Mouse (Mus musculus) G1E-ER4 (cell line): ENCODE results near the gene Met. TPM values are rescaled to one million over a fixed set of nuclear protein-coding genes. Genes with fewer than 3 reads are reported as not detected.

Source experiments
- GATA1 ChIP-seq: IDR thresholded peaks from one replicate; pipeline ENCODE4 v1.8.0; 2012; ENCODE audit warnings: low read length, inconsistent platforms
- polyA plus RNA-seq: library from polyadenylated mRNA; stranded (reverse); fragments of >175 nt; gene quantifications from 2 replicates; pipeline ENCODE4 v1.2.3, GENCODE M21; 2012

Gene Met
- polyA plus RNA-seq, 1 experiment: not detected

DNA sequence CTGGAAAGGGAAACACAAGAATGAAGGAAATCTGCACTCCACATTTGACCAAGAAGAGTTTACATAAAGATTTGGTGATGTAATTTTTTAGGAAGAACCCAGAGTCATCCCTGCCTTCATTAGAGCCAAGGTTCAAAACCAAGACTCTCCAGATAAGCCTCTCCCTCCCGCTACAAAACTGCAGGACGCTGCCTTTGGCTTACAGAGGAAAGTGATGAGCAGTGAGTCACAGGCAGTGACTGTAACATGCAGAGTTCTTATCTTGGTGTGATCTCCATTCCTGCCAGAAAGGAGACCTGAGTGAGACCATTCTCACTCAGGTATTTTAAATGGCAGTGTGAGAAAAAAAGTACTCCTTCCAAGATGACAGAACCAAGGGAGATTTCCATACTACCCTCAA lies 137.9 kb downstream of the Met start:
- TF ChIP-seq GATA1: no peak

DNA sequence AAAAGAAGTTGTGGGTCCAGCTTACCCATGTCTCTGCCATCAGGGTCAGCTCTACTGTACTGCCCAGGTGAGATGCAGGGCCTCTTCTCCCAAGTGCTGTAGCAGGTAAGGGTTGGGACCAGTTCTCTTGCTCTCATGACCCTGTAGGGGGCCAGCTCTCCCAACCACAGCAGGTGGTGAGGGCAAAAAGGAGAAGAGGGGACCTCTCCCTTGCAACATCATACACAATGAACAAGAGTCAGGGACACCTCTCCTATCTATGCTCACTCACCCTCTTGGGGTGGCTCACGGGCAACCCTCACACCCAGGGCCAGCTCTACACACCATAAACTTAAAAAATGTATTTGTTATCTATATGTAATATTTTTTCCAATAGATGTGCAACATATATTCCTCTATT lies 143.3 kb downstream of the Met start:
- TF ChIP-seq GATA1: no peak

DNA sequence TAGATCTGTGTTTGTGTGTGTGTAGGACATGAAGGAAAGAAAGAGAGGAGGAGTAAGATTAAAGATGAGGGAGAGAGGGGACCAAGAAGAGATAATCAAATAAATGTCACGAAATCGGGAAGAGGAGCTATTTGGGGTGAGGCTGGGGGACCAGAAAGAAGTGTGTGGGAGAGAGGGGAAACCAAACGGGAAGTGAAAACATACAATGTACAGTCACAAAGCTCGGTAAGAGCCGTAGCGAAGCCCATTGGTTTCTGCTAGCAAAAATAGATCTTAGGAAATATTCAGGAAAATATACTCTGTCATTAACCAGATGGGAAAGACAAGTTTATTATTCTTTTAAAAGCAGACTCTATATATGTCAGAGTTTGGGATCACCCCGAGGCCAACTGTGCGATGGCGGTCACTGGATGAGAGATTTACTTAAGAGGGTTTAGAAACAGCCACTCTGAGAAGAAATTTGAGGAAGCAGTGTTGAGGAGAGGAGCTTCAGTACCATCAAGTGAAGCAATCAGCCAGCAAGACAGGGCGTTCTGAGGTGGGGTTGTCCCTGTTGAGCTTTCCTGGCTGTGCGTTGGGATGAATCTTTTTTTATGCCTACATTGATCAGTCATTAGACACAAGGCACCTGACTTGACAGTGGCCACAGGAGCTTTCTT lies 147.9 kb downstream of the Met start:
- no peak for TF ChIP-seq GATA1

DNA sequence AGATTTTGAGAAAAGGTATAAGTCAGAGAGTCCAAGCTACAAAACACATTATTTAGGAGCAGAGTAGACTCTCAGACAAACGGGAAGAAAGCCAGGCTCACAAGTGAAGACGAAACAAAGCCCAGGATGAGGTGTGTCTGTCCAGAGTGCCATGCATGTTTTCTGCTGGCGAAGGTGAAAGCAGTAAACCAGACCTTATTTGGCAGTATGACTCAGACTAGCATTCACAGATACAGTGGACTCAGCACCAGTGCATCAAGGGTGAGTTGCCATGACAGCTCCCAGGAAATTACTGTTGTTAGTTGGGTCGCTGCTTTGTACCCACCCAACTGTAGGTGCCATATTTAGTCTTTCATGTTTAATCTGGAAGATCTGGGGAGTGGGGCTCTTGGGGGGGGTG lies 149.1 kb downstream of the Met start:
- TF ChIP-seq GATA1: no peak

DNA sequence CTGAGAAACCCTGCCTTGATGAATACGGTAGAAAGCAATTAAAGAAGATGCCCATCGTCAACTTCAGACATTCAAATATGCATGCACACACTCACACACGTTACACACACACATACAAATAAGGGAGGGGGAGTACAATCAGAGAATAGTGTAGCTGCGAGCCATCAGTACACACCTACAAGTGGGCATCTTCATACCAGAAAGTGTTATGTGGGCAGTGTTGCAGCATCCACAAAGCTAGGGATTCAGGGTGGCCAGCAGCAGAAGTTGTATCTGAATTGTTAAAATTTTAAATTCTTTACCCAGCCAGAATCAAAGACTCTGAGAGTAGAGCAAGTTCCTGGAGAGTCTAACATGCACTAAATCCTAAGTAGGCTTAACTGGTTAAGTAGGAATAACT lies 157.2 kb downstream of the Met start:
- TF ChIP-seq GATA1: no peak

DNA sequence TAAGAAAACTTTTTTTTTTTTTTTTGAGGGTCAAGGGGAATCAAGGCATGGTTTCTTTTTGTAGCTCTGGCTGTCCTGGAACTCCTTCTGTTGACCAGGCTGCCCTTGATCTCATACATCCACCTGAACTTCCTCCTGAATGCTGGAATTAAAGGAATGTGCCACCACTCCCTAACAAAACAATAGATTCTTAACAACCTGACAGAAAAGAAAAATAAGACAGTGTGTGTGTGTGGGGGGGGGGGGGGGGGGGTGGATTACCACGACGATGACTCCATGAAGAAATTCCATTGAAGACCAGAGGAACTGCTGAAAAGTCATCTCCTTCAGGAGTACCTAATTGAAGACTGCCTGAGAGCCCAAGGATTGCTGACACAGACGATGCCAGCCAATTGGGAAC lies 157.8 kb downstream of the Met start:
- no peak for TF ChIP-seq GATA1

Other genes starting within 250 kb of the Met start
- not detected in 2 replicates for gene Cav2, start 182.6 kb upstream of the Met start, polyA plus RNA-seq
- not detected in 2 replicates for gene Cav1, start 157.5 kb upstream of the Met start, polyA plus RNA-seq
- gene Capza2, start 172.4 kb downstream of the Met start, polyA plus RNA-seq: 11.2 and 13.4 TPM in 2 replicates
- 4.2 and 5.5 TPM in 2 replicates for gene St7, start 229.1 kb downstream of the Met start, polyA plus RNA-seq